Mouse (Mus musculus): ENCODE measurements at regions not wholly inside any gene's neighbourhood (a gene's known extent, or its start where the extent isn't known, plus 50 kb on each side); places are given as distances from the start of the nearest gene placed in this dataset.

GRCm38 (mm10) chr12:70720178-70720894 is 105.0 kb upstream of the Frmd6 start:
- DNase-seq: no peak

- DNase-seq: no peak
These were observed 100.0 kb upstream of the Frmd6 start for GRCm38 (mm10) chr12:70725326-70725725.

- no peak for DNase-seq
These were observed 97.6 kb upstream of the Frmd6 start for GRCm38 (mm10) chr12:70727496-70728259.

GRCm38 (mm10) chr12:70728407-70728806 is 96.9 kb upstream of the Frmd6 start:
- no peak for DNase-seq

- DNase-seq: no peak
These were observed 95.4 kb upstream of the Frmd6 start for GRCm38 (mm10) chr12:70729961-70730360.

- no peak for DNase-seq
These were observed 93.8 kb upstream of the Frmd6 start for GRCm38 (mm10) chr12:70731498-70731897.

- DNase-seq: no peak
These were observed 92.7 kb upstream of the Frmd6 start for GRCm38 (mm10) chr12:70732591-70732990.

- DNase-seq: no peak
These were observed 86.8 kb upstream of the Frmd6 start for GRCm38 (mm10) chr12:70738554-70738953.

GRCm38 (mm10) chr12:70739316-70739715 is 86.0 kb upstream of the Frmd6 start:
- no peak for DNase-seq

- DNase-seq: no peak
These were observed 85.5 kb upstream of the Frmd6 start for GRCm38 (mm10) chr12:70739766-70740165.

GRCm38 (mm10) chr12:70742836-70743235 is 82.5 kb upstream of the Frmd6 start:
- DNase-seq: no peak

- no peak for DNase-seq
These were observed 79.6 kb upstream of the Frmd6 start for GRCm38 (mm10) chr12:70745681-70746080.

GRCm38 (mm10) chr12:70749651-70750050 is 75.7 kb upstream of the Frmd6 start:
- DNase-seq: no peak

GRCm38 (mm10) chr12:70750651-70751578 is 74.4 kb upstream of the Frmd6 start:
- no peak for DNase-seq

- DNase-seq: no peak
These were observed 72.9 kb upstream of the Frmd6 start for GRCm38 (mm10) chr12:70752266-70752910.

- no peak for DNase-seq
These were observed 72.4 kb upstream of the Frmd6 start for GRCm38 (mm10) chr12:70752911-70753290.

- DNase-seq: no peak
These were observed 71.9 kb upstream of the Frmd6 start for GRCm38 (mm10) chr12:70753458-70753857.

GRCm38 (mm10) chr12:70758080-70758479 is 67.2 kb upstream of the Frmd6 start:
- no peak for DNase-seq

GRCm38 (mm10) chr12:70763542-70763941 is 61.8 kb upstream of the Frmd6 start:
- no peak for DNase-seq

- DNase-seq: no peak
These were observed 59.0 kb upstream of the Frmd6 start for GRCm38 (mm10) chr12:70766319-70766718.

GRCm38 (mm10) chr12:70767959-70768358 is 57.4 kb upstream of the Frmd6 start:
- no peak for DNase-seq

GRCm38 (mm10) chr12:70768745-70769144 is 56.6 kb upstream of the Frmd6 start:
- DNase-seq: no peak
